Mouse (Mus musculus): ENCODE measurements around the gene Mmp20. TPM values are rescaled to one million over a fixed set of nuclear protein-coding genes. Genes with fewer than 3 reads are reported as not detected.

Mmp20 gene
- polyA plus RNA-seq, 1 experiment from 2014 or later = not detected

DNA sequence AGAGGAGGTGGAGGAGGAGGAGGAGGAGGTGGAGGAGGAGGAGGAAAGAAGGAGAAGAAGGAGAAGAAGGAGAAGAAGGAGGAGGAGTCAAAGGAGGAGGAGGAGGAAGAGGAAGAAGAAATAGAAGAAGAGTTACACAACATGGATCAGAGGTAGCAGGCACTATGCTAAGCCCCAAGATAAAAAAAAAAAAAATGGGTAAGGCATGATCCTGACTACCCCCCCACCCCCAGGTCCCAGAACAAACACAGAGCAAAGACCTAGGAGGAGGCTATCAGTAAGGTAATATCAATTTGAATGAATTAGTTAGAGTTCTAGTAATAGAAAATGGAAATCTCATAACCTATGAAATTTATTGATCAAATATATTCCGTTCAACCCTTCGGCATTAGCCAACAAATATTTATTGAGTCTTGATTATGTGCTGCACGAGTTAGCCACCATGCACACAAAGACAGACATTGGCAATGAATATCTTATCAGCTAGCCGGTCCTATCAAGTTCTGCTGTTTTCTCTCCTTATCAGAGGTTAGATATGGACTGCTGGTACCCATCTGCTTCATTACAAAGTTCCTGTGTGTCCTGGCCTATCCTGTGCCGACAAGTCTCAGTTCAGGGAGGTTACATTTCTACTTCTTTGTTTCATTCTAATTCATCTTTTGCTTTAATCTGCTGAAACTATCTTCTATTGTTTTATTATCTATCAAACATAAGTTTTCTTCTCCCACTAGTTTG lies 24.5 kb downstream of the Mmp20 start:
- Histone ChIP-seq H3K36me3 (no peaks in the 10 kb centered on the region), H3K9me3 (no peaks in the 10 kb centered on the region), H3K4me2 (replicated peaks) (no peak overlapping the region), H3K9ac (replicated peaks) (no peak overlapping the region), H3K27ac (replicated peaks) (no peak overlapping the region), H3K27me3 (no peaks in the 10 kb centered on the region), H3K4me3 (no peak overlapping the region), H3K4me1 (no peaks in the 10 kb centered on the region)
- no peak for ATAC-seq (replicated peaks)
- WGBS = 90% methylated on average over 5 of the region's 5 CpGs

GRCm38 (mm10) chr9:7657946-7658345 lies 29.9 kb downstream of the Mmp20 start:
- H3K27ac ChIP-seq (replicated peaks) = no peak overlapping the region
- no peak overlapping the region for H3K4me3 ChIP-seq
- ATAC-seq (replicated peaks) = no peak
- no peak overlapping the region for H3K4me2 ChIP-seq (replicated peaks)
- H3K27me3 ChIP-seq = no peaks in the 10 kb centered on the region
- 85% methylated on average over 4 of the region's 4 CpGs for WGBS
- H3K9ac ChIP-seq (replicated peaks) = no peak overlapping the region
- H3K36me3 ChIP-seq = no peaks in the 10 kb centered on the region
- no peaks in the 10 kb centered on the region for H3K9me3 ChIP-seq
- no peaks in the 10 kb centered on the region for H3K4me1 ChIP-seq

DNA sequence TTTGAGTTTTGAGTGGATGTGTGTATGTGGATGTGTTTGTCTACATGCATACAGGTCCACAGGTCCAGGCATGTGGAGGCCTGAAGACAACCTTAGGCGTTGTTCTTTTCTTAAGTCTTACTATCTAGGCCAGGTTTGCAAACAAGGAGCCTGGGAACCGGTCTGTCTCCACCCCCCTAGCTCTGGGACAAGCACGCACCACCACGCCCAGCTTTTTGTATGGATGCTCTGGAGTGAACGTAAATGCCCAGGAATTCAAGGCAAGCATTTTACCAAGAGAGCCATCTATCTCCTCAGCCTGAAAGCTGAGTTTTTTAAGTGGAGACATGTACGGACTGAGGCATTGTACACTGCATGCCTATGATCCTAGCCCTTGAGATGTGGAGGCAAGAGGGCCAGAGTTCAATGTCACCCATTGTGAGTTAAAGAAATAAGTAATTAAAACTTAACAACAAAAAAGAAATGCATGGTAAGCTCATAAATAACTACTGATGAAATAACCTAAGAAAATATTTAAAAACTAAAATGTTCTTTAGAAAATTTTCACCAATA lies 31.5 kb downstream of the Mmp20 start:
- Histone ChIP-seq H3K9me3 (no peaks in the 10 kb centered on the region), H3K36me3 (no peaks in the 10 kb centered on the region), H3K27me3 (no peaks in the 10 kb centered on the region), H3K27ac (replicated peaks) (no peak overlapping the region), H3K4me1 (no peaks in the 10 kb centered on the region), H3K4me2 (replicated peaks) (no peak overlapping the region), H3K9ac (replicated peaks) (no peak overlapping the region), H3K4me3 (no peak overlapping the region)
- 30% methylated on average over 6 of the region's 6 CpGs for whole genome bisulfite sequencing
- ATAC-seq (replicated peaks) = no peak

DNA sequence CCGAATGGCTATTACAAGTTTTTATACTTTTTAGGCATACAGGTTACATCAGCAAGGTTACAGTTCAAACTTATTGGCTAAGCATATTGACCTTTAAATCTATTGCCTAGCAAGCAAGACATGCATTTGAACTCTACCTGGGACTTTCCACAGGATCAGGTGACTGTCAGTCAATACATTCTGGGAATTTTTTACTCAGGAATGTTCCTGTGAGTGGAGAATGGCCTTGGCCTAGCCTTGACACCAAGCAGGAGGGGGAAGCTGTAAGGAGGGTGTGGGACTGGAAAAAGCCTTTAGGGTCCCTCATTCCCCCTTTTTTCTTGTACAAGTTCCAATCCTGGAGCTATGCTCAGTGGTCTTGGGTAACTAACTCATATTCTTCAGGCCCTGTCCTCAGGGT lies 33.3 kb downstream of the Mmp20 start:
- Histone ChIP-seq H3K36me3 (no peaks in the 10 kb centered on the region), H3K4me3 (no peak overlapping the region), H3K9ac (replicated peaks) (no peak overlapping the region), H3K27ac (replicated peaks) (no peak overlapping the region), H3K27me3 (no peaks in the 10 kb centered on the region), H3K4me2 (replicated peaks) (no peak overlapping the region), H3K9me3 (no peaks in the 10 kb centered on the region), H3K4me1 (no peaks in the 10 kb centered on the region)
- WGBS = 98% methylated on average over 1 of the region's 1 CpGs
- no peak for ATAC-seq (replicated peaks)

- H3K27me3 ChIP-seq = no peaks in the 10 kb centered on the region
- no peaks in the 10 kb centered on the region for H3K9me3 ChIP-seq
- WGBS = 94% methylated on average over 1 of the region's 1 CpGs
- no peak overlapping the region for H3K4me2 ChIP-seq (replicated peaks)
- no peaks in the 10 kb centered on the region for H3K4me1 ChIP-seq
- no peak overlapping the region for H3K4me3 ChIP-seq
- no peak overlapping the region for H3K9ac ChIP-seq (replicated peaks)
- no peak overlapping the region for H3K27ac ChIP-seq (replicated peaks)
- ATAC-seq (replicated peaks) = no peak
- no peaks in the 10 kb centered on the region for H3K36me3 ChIP-seq
Measured at GRCm38 (mm10) chr9:7669674-7670073, 41.6 kb downstream of the Mmp20 start.

DNA sequence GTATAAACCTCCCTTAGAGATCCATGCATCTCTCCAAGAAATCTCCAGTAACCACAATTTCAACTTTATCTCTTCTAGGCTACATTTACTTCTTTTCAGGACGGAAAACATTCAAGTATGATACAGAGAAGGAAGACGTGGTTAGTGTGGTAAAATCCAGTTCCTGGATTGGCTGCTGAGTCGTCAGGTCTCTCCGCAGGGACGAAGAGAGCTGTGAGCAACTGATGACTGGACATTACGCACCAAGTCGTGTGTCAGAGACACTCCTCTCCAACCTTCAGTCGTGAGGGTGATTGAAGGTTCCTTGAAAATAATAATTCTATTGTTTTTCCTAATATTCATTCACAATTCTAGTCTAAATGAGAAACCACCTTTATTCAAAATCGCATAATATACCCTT lies 45.0 kb downstream of the Mmp20 start:
- Histone ChIP-seq H3K27ac (replicated peaks) (no peak overlapping the region), H3K36me3 (no peaks in the 10 kb centered on the region), H3K4me1 (no peaks in the 10 kb centered on the region), H3K4me2 (replicated peaks) (no peak overlapping the region), H3K9me3 (no peaks in the 10 kb centered on the region), H3K4me3 (no peak overlapping the region), H3K27me3 (no peaks in the 10 kb centered on the region), H3K9ac (replicated peaks) (no peak overlapping the region)
- WGBS = 86% methylated on average over 9 of the region's 9 CpGs
- ATAC-seq (replicated peaks) = no peak

GRCm38 (mm10) chr9:7678154-7678837 lies 50.3 kb downstream of the Mmp20 start:
- Histone ChIP-seq H3K27me3 (no peaks in the 10 kb centered on the region), H3K9ac (replicated peaks) (no peak overlapping the region), H3K4me1 (no peaks in the 10 kb centered on the region), H3K27ac (replicated peaks) (no peak overlapping the region), H3K36me3 (no peaks in the 10 kb centered on the region), H3K4me2 (replicated peaks) (no peak overlapping the region), H3K4me3 (no peak overlapping the region), H3K9me3 (no peaks in the 10 kb centered on the region)
- WGBS = 87% methylated on average over 2 of the region's 2 CpGs
- ATAC-seq (replicated peaks) = no peak

GRCm38 (mm10) chr9:7682081-7682618 lies 54.1 kb downstream of the Mmp20 start:
- H3K4me1 ChIP-seq = no peaks in the 10 kb centered on the region
- ATAC-seq (replicated peaks) = no peak
- H3K4me3 ChIP-seq = no peak overlapping the region
- H3K36me3 ChIP-seq = no peaks in the 10 kb centered on the region
- WGBS = 91% methylated on average over 9 of the region's 9 CpGs
- H3K9me3 ChIP-seq = no peaks in the 10 kb centered on the region
- no peak overlapping the region for H3K27ac ChIP-seq (replicated peaks)
- H3K27me3 ChIP-seq = no peaks in the 10 kb centered on the region
- no peak overlapping the region for H3K4me2 ChIP-seq (replicated peaks)
- no peak overlapping the region for H3K9ac ChIP-seq (replicated peaks)

GRCm38 (mm10) chr9:7686024-7686423 lies 58.0 kb downstream of the Mmp20 start:
- Histone ChIP-seq H3K9me3 (no peaks in the 10 kb centered on the region), H3K4me3 (no peak overlapping the region), H3K27me3 (no peaks in the 10 kb centered on the region), H3K27ac (replicated peaks) (no peak overlapping the region), H3K9ac (replicated peaks) (no peak overlapping the region), H3K4me2 (replicated peaks) (no peak overlapping the region), H3K4me1 (no peaks in the 10 kb centered on the region), H3K36me3 (no peaks in the 10 kb centered on the region)
- 72% methylated on average over 2 of the region's 2 CpGs for WGBS
- ATAC-seq (replicated peaks) = no peak

DNA sequence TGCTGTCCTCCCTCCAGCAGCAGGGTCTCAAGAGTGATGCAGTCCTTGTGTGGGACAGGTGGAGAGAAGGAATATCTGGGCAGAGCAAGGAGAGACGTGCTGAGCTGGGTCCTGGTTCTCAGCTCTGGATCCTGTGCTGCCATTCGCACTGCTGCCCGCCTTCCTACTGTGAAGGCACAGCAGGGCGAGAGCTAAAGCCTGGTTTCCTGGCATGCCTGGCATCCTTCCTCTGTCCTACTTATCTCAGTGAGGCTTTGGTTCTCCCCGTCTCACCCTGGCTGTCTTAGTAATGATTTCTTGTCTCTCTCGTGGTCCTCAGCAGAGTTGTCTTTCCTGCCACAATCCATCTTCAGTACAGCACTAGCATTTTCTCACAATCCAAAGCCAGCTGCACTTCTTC lies 61.8 kb downstream of the Mmp20 start:
- H3K4me2 ChIP-seq (replicated peaks) = no peak overlapping the region
- H3K9ac ChIP-seq (replicated peaks) = no peak overlapping the region
- H3K27ac ChIP-seq (replicated peaks) = no peak overlapping the region
- H3K36me3 ChIP-seq = no peaks in the 10 kb centered on the region
- 60% methylated on average over 6 of the region's 6 CpGs for WGBS
- H3K4me1 ChIP-seq = no peaks in the 10 kb centered on the region
- no peak for ATAC-seq (replicated peaks)
- no peaks in the 10 kb centered on the region for H3K9me3 ChIP-seq
- no peak overlapping the region for H3K4me3 ChIP-seq
- no peaks in the 10 kb centered on the region for H3K27me3 ChIP-seq

DNA sequence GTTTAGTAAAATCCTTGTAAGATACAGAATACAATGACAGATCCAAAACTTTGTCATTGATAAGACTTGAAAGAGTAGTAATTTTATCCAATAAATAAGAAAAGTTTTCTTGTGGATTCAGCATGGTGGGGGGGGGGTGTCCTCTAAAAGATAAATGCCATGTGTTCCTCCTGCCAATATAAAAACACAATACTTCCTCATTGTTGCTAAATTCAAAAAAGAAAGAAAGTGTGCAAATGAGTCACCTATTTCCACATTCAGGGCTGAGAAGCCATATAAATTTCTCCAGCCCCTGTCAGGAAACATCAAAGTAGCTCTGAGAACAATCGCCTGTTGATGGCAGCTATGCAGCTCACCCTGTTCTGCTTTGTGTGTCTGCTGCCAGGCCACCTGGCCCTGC lies 63.8 kb downstream of the Mmp20 start, which contains the start of gene Mmp7:
TSS of gene Mmp7 (plus strand) at position 301 of the 400 bp plus-strand sequence.
- 82% methylated on average over 1 of the region's 1 CpGs for WGBS

DNA sequence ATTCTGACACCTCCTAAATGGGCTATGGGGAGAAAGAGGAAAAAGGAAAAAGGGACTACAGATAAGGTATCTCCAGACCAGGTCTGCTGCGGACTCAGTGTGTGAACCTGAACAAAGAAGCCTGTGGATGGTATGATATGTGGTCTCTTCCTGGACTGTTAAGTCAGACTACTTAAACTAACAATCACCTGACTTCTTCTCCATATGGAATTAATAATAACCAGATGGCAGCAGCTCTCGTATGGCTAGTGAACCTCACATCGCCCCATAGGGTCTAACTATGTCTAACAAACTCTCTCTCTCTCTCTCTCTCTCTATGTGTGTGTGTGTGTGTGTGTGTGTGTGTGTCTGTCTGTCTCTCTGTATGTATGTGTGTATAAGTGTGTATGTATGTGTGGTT lies 65.9 kb downstream of the Mmp20 start:
- H3K9me3 ChIP-seq = no peaks in the 10 kb centered on the region

More for the DNA sequence above, 63.8 kb downstream of the Mmp20 start, which contains the start of gene Mmp7:
- Histone ChIP-seq H3K27ac (replicated peaks) (no peak within 1 kb of the TSS), H3K9ac (replicated peaks) (no peak within 1 kb of the TSS), H3K4me3 (no peak within 1 kb of the TSS), H3K4me1 (no peaks in the 10 kb centered on the region), H3K4me2 (replicated peaks) (no peak within 1 kb of the TSS), H3K36me3 (no peaks in the 10 kb centered on the region), H3K9me3 (no peaks in the 10 kb centered on the region), H3K27me3 (no peaks in the 10 kb centered on the region)
- no peak for ATAC-seq (replicated peaks)

More for the DNA sequence above, 65.9 kb downstream of the Mmp20 start:
- Histone ChIP-seq H3K27ac (replicated peaks) (no peak overlapping the region), H3K4me1 (no peaks in the 10 kb centered on the region), H3K27me3 (no peaks in the 10 kb centered on the region), H3K9ac (replicated peaks) (no peak overlapping the region), H3K36me3 (no peaks in the 10 kb centered on the region), H3K4me3 (no peak overlapping the region), H3K4me2 (replicated peaks) (no peak overlapping the region)
- no peak for ATAC-seq (replicated peaks)
- WGBS = 93% methylated on average over 3 of the region's 3 CpGs

All from forebrain, embryonic 15.5 days (tissue).